Mouse (Mus musculus): ENCODE measurements around the gene Gm28048.

Gm28048 gene

DNA sequence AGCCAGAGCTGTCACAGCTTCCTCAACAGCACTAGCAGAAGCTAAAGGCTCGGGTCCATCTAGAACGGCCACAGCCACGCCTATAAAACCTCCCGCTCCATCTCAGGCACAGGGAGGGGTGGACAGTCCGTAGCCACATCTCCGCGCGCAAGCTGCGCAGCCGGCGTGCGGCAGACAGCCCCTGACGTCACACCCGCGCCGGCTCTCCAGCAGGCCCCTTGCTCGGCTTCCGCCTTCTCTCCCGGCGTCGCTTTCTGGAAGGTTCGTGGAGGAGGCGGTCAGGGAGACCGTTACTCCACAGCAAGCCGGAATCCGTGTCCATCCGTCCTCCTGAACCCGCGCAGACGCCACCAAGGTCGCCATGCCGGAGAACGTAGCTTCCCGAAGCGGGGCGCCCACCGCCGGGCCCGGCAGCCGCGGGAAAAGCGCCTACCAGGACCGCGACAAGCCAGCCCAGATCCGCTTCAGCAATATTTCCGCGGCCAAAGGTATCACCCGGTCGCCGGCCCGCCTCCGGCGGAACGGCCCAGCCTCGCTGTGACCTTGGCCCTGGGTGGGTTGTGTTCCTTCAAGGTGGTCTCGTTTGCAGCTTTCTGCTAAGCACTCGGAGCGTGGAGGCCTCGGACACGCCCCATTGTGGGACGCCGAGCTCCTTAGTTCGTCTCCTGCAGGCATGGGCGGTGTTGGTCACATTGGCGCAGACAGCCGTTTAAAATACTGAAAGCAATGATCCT lies 8.7 kb upstream of the Gm28048 start, which contains the start of gene Cct4:
TSS of gene Cct4 (plus strand) at position 127 of the 734 bp plus-strand sequence.
- DNase-seq (ENCODE audit: low read depth in 2 of 2, low spot score in 2 of 2), result peak; percentile 77 to 78

DNA sequence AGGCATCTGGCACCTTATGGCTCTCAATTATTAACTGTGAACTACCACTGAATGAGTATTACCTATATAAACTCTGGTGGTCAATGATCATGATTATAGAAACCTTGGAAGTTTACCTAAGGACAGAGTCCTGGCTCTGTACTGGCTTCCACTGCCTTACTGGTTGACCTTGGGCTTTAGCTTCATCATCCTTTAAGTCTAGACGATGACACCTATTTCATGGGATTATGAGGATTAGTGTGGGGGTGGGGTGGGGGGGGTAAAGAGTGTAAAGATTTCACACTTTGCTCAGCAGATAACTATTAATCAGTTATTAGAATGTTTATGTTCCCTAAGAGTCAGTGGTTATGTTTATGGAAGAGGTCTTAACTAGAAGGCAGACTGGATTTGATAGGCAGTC lies 7.9 kb upstream of the Gm28048 start:
- no peak for DNase-seq (ENCODE audit: low read depth in 2 of 2, low spot score in 2 of 2)

DNA sequence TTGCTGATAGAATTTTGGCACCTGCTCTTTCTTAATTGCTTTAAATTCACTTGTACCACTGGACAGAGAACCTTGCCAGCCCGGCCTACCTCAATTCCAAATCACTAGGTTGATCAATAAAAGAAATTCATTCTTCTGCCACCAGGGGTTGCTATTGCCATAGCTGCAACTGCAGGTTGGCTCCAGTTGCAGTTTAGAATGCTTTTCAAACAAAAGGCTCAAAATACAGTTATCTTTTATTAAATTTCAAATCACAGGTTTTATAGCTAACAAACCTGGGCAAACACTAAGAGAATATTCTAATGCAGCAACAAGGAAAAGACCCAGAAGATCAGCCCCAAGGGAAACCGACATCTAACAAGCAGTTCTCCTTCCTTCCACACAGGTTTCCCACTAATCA lies 5.5 kb upstream of the Gm28048 start:
- DNase-seq (ENCODE audit: low read depth in 2 of 2, low spot score in 2 of 2), result peak; percentile 50 to 71

DNA sequence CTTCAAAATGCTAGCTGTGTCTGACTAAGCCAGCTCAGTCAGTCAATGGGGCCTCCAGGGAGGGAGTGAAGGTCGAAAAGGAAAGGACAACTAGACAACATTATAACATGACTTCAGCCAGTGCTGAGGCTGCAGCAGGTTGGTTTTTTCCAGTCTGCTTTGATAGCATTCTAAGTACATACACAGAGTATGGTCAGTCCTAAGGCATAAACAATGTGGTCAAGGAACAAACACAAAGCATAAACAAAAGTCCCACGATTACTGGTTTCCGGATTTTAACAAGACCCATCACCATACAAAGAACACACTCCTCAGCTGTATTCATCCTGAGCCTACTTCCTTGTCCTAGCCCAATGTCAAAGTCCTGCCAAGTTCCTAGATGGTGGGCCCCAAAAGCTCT lies 3.6 kb upstream of the Gm28048 start:
- no peak for DNase-seq (ENCODE audit: low read depth in 2 of 2, low spot score in 2 of 2)

DNA sequence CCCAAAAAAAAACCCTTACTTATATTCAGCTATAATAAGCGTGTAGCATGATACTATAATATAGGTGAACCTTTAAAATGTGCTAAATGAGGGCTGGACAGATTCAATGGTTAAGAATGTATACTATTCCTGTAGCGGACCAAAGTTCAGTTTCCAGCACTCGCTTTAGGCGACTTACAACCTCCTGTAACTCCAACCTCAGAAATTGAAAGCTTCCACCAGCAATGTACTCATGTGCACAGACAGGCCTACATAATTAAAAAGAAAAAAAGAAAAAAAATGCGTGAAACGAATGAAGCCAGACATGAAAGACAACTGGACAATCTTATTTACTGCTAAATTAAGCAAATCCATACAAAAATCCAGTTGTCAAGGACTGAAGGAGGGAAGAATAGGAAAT lies 956 bp upstream of the Gm28048 start:
- DNase-seq (ENCODE audit: low read depth in 2 of 2, low spot score in 2 of 2), result no peak

DNA sequence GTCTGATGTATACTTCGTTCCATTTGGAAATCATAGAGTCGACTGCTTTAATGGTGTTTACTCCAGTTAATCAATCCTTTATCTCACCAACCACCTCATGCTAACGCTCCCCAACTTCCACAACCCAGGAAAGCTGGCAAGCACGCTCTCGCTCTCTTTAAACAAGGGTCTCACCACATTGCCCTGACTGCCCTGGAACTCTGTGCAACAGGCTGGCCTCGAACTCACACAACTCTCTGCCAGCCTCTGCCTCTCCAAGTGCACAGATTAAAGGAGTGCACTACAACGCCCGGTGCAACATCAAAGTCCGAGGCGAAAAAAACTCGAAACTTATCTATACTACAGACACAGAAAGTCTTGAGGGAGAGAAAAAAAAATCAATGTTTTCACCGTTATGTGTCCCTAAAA lies 343 bp downstream of the Gm28048 start:
- DNase-seq (ENCODE audit: low read depth in 2 of 2, low spot score in 2 of 2), result no peak

DNA sequence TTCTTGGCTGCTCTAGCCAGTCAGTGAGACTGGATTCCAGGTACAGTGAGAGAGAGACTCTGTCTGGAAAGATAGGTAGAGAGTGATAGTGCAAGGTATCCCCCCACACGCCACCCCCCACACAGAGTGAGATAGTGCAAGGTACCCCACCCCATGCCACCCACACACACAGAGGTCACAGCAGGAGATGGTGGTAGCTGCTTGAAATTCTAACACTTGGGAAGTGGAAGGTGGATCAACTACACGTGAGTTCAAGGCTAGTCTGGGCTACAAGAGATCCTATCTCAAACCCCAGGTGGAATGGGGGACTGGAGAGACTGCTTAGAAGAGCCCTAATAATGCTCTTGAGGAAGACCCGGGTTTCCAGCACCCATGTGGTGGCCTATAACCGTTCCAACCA lies 849 bp downstream of the Gm28048 start:
- no peak for DNase-seq (ENCODE audit: low read depth in 2 of 2, low spot score in 2 of 2)

DNA sequence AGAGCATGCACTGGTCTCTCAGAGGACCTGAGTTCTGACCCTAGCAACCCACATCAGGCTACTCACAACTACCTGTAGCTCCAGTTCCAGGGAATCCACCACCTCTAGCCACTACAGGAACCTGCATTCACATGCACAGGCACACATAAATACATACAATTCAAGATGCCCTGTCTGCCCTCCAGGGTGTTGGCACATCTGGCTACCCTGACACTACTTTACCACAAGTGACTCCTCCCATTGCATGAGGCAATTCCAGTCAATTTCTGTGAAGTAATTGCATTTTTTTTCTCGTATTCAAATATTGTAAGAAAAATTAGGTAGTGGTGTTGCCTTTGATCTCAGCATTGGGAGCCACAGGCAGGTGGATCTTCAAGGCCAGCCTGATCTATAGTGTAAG lies 2.7 kb downstream of the Gm28048 start:
- DNase-seq (ENCODE audit: low read depth in 2 of 2, low spot score in 2 of 2), result no peak

DNA sequence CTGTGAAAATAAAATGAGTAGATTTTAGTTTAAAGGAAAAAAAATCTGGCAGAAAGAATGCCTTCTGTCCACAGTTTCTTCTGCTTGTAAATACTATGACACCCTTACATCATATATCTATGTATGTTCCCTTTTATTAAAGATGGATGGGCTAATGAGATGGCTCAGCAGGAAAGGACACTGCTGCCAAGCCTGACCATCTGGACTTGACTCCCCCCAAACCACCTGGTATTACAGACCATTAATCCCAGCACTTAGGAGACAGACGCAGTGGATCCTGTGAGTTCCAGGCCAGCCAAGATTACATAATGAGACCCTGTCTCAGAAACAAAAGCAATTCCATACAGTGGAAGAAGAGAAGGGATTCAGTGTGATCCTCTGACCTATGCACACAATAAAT lies 3.2 kb downstream of the Gm28048 start:
- no peak for DNase-seq (ENCODE audit: low read depth in 2 of 2, low spot score in 2 of 2)

DNA sequence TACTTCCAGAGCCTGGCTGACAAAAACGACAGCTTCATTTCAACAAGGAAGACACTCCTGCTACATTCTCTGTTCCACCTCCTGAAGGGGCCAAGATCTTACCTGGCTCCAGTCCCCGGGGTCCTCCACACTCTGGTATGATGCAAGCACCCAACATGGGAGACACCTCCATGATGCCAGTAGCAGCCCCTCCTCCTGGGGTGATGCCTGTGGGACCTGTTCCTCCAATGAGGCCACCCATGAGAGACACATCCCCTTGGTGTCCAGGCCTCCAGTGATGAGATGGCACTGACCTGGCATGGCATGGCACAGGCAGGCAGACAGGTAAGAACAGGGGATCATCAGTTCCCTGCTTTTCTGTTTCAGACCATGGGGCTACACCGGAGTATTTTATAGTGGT lies 3.7 kb downstream of the Gm28048 start:
- DNase-seq (ENCODE audit: low read depth in 2 of 2, low spot score in 2 of 2), result no peak

DNA sequence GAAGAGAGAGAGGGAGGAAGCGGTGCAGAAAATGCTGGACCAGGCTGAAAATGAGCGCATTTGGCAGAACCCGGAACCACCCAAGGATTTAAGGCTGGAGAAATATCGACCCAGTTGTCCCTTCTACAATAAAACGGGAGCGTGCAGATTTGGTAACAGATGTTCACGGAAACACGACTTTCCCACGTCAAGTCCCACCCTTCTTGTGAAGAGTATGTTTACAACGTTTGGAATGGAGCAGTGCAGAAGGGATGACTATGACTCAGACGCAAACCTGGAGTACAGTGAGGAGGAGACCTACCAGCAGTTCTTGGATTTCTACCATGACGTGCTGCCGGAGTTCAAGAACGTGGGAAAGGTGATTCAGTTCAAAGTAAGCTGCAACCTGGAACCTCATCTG lies 8.3 kb downstream of the Gm28048 start:
- no peak for DNase-seq (ENCODE audit: low read depth in 2 of 2, low spot score in 2 of 2)

DNA sequence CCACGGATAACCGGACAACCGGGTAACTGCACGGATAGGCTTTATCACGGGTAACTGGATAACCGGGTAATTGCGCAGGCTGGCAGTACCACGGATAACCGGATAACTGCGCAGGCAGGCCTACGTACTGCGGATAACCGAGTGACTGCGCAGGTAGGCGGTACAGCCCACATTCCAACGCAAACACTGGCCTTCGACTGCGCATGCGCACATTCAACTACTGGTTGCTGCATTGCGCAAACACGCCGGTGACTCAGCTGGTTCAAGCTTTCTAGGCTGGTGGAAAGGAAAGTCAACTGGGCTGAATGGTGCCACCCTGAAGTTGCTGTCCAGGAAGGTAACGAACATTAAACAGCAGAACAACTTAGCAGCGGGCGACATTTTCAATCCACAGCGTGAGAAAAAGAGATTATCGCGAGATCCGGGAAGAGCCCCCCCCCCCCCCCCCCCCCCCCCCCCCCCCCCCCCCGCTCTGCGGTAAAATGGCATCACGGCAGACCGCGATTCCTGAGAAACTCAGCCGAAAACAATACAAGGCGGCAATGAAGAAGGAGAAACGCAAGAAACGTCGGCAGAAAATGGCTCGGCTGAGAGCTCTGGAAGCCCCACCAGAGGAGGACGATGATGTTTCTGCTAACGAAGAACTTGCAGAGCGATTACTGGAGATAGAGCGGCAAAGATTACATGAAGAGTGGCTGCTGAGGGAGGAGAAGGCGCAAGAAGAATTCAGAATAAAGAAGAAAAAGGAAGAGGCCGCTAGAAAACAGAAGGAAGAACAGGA lies 9.0 kb downstream of the Gm28048 start:
- peak; percentile 72 to 75 for DNase-seq (ENCODE audit: low read depth in 2 of 2, low spot score in 2 of 2)

DNA sequence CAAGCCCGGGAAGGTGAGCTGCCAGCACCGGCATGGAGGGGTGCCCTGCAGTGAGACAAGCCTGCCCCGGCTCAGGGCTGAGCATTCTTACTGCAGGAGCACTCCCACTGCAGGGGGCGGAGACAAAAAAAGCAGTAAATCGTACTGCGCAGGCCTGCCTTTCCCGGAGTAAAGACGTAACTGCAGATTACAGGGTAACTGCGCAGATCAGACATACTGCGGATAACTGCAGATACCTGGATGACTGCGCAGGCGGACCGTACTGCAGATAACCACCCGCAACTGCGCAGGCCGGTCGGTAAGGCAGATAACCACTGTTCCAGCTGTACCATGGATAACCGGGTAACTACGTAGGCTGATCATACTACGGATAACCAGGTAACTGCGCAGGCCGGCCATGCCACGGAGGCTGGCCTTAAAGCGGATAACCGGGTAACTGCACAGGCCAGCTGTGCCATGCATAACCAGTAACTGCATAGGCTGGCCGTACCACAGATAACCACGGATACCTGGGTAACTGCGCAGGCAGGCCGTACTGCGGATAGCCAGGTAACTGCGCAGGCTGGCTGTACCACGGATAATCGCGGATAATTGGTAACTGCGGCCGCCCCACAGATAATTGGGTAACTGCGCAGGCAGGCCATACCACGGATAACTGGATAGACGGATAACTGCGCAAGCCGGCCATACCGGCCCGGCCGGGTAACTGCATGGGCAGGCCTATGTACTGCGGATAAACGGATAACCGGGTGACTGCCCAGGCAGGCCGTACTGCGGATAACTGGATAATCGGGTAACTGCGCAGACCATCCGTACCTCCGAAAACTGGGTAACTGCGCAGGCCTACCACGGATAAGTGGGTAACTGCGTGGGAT lies 9.8 kb downstream of the Gm28048 start, which contains the start of gene Zrsr1:
TSS of gene Zrsr1 (plus strand) at position 171 of the 875 bp plus-strand sequence.
- peak; percentile 58 to 62 for DNase-seq (ENCODE audit: low read depth in 2 of 2, low spot score in 2 of 2)

DNA sequence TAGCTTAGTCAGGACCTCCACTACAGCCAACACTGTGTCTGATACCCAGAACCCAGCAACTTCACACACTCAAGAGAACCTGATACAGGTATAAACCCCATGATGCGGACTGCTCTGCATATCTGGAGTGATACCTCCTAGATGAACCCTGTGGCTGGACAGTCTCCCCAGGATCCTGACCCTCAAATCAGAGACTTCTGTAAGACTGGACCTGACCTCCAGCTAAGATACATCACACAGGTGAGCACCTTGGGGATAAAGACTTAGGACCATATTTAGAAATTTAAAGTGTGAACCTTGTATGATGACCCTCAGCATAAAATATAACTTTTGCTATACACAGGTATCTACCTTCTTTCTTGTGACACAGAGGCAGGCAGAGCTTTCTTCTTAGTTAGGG lies 11.3 kb downstream of the Gm28048 start:
- no peak for DNase-seq (ENCODE audit: low read depth in 2 of 2, low spot score in 2 of 2)

DNA sequence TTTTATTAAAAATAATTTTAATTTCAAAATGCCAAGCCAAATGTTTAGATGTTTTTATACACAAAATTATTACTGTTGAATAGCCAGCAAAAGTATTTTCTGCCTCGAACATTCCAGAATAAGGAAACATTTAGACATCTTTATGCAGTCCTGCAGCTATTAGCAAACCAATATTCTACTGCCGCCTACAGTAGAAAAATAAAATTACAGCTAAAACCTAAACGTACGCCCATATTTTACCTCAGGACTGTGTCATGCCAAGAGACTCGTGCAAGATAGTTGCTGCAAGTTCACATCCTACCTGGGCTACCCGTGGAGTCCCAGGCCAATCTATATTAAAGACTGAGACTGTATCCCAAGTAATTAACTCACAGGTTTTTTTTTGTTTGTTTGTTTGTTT lies 12.4 kb downstream of the Gm28048 start:
- peak in 1 of 2 experiments; percentile 48 for DNase-seq (ENCODE audit: low read depth in 2 of 2, low spot score in 2 of 2)

DNA sequence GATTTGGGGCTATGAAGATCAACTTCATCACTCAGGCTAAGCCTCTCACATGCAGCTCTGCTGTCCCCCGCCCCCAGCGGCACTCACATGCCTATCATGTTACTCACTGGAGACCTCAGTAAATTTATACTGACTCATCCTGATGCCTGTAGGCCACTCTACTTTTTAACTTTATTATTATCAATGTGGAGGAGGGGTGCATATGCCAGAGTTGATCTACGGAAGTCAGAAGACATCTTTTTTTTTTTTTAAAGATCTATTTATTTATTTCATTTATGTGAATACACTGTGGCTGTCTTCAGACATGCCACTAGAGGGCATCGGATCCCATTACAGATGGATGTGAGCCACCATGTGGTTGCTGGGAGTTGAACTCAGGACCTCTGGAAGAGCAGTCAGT lies 16.4 kb downstream of the Gm28048 start:
- peak in 1 of 2 experiments; percentile 18 for DNase-seq (ENCODE audit: low read depth in 2 of 2, low spot score in 2 of 2)

DNA sequence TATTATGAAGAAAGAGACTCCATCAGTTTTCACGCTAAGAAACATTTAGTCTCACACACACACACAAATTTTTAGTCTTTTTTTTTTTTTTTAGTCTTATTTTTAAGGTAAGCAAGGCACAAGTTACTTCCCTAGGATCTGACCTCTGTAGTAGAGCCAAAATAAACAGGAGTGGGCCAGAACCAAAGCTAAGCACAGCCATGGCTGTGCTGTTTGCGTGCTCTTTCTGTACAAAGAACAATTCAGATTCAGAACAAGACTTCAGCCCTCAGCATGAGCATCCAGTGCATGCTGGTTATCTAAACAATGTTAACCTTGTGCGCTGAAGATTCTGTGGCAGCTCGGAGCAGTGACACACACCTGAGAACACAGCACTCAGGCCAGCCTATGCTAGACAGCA lies 17.5 kb downstream of the Gm28048 start:
- no peak for DNase-seq (ENCODE audit: low read depth in 2 of 2, low spot score in 2 of 2)

DNA sequence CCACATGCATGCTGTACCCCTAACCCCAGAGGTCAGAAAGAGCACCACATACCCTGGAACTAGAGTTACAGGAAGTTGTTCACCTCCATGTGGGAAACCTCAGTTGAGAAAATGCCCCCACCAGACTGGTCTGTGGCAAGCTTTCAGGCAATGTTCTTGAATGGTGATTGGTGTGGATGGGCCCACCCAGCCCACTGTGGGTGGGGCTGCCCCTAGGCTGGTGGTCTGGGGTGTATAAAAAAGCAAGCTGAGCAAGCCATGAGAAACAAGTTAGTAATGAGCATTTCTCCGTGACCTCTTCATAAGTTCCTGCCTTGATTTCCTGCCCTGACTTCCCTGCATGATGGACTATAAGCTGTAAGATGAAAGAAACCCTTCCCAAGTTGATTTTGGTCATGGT lies 19.8 kb downstream of the Gm28048 start:
- no peak for DNase-seq (ENCODE audit: low read depth in 2 of 2, low spot score in 2 of 2)

DNA sequence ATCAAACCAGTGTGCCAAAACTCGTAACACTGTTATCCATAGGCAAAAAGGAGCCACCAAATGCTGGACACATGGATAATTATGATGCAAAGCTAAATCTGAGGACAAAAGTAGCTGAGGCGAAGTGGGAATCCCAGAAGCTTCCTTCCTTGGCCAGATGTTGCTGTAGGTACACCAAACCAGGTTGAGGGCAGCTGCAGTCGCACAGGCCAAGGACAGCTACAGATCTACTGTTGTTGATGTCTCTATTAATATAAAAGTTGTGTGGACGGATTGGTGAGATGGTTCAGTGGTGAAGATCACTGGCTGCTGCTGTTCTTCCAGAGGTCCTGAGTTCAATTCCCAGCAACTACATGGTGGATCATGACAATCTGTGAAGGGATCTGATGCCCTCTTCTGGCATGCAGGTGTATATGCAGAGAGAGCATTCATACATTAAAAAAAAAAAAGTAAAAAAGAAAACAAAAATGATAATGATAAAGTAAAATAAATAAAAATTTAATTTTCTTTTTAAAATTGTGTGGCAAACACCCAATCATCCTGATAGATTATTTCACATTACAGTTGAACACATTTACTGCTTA lies 24.0 kb downstream of the Gm28048 start:
- no peak for DNase-seq (ENCODE audit: low read depth in 2 of 2, low spot score in 2 of 2)

DNA sequence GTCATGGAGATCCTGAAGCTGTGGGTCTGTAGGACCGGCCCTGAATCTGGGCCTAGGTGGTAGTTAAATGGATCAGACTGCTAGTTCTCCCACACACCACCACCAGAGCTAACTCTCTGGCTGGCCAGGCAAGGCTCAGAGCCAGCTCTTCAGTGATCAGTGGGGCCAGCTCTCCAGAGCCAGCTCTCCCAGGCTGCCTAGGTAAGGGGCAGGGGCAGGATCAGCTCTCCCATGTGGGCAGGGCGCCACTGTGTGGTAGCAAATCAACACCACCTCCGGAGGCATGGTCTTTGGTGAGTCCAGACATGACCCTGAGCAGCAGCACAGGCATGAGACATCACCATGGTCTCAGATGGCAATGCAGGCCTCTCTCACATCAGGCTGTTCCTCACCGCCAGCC lies 25.1 kb downstream of the Gm28048 start:
- no peak for DNase-seq (ENCODE audit: low read depth in 2 of 2, low spot score in 2 of 2)

DNA sequence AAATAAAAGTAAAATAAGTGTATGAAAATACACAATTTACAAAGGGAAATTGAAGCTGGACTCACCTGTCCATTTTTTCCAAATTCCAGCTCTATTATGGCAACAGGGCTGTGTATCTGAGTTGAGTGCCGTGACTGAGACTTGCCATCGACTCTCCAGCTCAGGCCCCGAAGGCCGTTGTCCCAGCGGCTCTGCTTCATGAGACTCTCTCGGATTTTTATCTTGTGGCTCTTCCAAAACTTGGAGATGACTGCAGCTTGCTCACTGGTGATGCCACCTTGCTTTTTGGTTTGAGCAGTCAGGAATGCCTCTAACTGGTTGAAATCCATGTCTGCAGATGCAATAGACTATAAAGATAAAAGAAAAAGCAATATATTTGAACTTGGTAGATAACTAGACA lies 25.5 kb downstream of the Gm28048 start:
- no peak for DNase-seq (ENCODE audit: low read depth in 2 of 2, low spot score in 2 of 2)

Data from CD8-positive naive resting alpha-beta T cell, adult 2 months (primary cell).